Comparison of ENCODE assay signal across 8 mouse cellular contexts in the genomic region with DNA sequence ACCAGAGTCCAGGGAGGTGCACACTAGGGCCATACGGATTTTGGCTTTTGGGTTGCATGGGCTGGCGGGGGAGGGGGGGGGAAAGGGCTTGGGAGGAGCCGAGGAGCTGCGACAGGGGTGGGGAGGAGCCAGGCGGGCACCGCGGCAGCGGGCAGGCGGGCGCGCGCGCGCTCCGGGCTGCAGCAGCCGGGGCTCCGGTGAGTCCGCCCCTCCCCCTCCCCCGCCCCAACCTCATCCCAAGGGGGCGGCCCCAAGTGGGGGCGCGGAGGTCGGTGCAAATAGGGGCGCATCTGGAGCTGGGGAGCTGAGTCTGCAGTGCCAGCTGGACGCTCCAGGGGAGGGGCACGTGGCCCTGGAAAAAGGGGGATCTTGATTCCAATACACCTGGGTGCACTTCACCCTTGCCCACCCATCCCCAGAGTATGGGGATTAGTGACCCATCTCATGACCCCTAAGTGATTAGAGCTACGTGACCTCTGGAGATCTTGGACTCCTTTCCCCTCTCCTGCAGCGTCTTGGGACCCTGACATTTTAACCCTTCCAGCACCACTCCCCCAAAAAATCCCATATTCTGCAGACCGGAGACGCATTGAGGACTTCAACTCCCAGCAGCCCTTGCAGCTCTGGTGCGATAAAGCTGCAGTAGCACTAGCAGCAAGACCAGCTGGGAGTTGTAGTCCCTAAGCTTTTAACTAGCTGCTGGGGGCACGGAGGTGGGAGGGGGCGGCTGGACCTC. TPM values are rescaled to one million over a fixed set of nuclear protein-coding genes. Genes with fewer than 3 reads are reported as not detected.
A peak's percentile ranks its signal among the peaks of the same experiment; 100 is the strongest.
DNase-seq lines count a peak whose midpoint lies in the region; ATAC-seq lines count a peak whose summit lies in the region.

TSS of gene Syt3 (plus strand) at position 123 of the 736 bp plus-strand sequence.

- peaks cover 30% of the 10 kb centered on the region for H3K27me3 ChIP-seq in embryonic facial prominence, embryonic 13.5 days
- peaks cover 46% of the 10 kb centered on the region for H3K27me3 ChIP-seq in limb, embryonic 13.5 days
- no peaks in the 10 kb centered on the region; the same call in 1 of the 2 replicates for H3K27me3 ChIP-seq in midbrain, embryonic 14.5 days (ENCODE audit: control insufficient read depth, insufficient read depth, low read length)
- 0 out of 2 replicates have a peak, but pooled peaks cover 9% of the 10 kb centered on the region for H3K27me3 ChIP-seq in stomach, embryonic 15.5 days (replicated peaks)

- H3K4me2 ChIP-seq in embryonic facial prominence, embryonic 13.5 days: peak within 1 kb of the TSS; percentile 96
- peak within 1 kb of the TSS; percentile 91 for H3K4me2 ChIP-seq in limb, embryonic 13.5 days (replicated peaks)
- H3K4me2 ChIP-seq in midbrain, embryonic 14.5 days (ENCODE audit: low read length): peak within 1 kb of the TSS; percentile 96
- peak within 1 kb of the TSS; percentile 91 for H3K4me2 ChIP-seq in stomach, embryonic 15.5 days

- H3K4me1 ChIP-seq in embryonic facial prominence, embryonic 13.5 days: peaks cover 3% of the 10 kb centered on the region; the same call in 1 of the 2 replicates
- no peaks in the 10 kb centered on the region for H3K4me1 ChIP-seq in limb, embryonic 13.5 days
- 0 out of 2 replicates have a peak, but pooled peaks cover 8% of the 10 kb centered on the region for H3K4me1 ChIP-seq in midbrain, embryonic 14.5 days (ENCODE audit: control insufficient read depth, insufficient read depth, low read length)
- H3K4me1 ChIP-seq in stomach, embryonic 15.5 days: peaks cover 7% of the 10 kb centered on the region

- H3K36me3 ChIP-seq in embryonic facial prominence, embryonic 13.5 days: no peaks in the 10 kb centered on the region
- no peaks in the 10 kb centered on the region for H3K36me3 ChIP-seq in limb, embryonic 13.5 days
- no peaks in the 10 kb centered on the region for H3K36me3 ChIP-seq in midbrain, embryonic 14.5 days (ENCODE audit: control insufficient read depth, insufficient read depth, low read length)
- H3K36me3 ChIP-seq in stomach, embryonic 15.5 days: no peaks in the 10 kb centered on the region

- ATAC-seq in embryonic facial prominence, embryonic 13.5 days (ENCODE audit: insufficient number of reproducible peaks, insufficient read depth, low FRiP score, low TSS enrichment, low read depth): peak; percentile 77
- peak; percentile 88 for ATAC-seq in limb, embryonic 13.5 days (ENCODE audit: low FRiP score, low read depth)
- peak; percentile 85 for ATAC-seq in midbrain, embryonic 14.5 days (ENCODE audit: low FRiP score, low TSS enrichment)
- peak; percentile 73 for ATAC-seq in stomach, embryonic 15.5 days (ENCODE audit: insufficient read depth, low FRiP score, low read depth)

- H3K4me3 ChIP-seq in embryonic facial prominence, embryonic 13.5 days: peak within 1 kb of the TSS; percentile 53
- peak within 1 kb of the TSS; percentile 55 for H3K4me3 ChIP-seq in limb, embryonic 13.5 days
- peak within 1 kb of the TSS; percentile 53 for H3K4me3 ChIP-seq in midbrain, embryonic 14.5 days (replicated peaks; ENCODE audit: low read depth, low read length)
- peak within 1 kb of the TSS; percentile 51 for H3K4me3 ChIP-seq in stomach, embryonic 15.5 days (replicated peaks)

- peak within 1 kb of the TSS; percentile 66 for H3K9ac ChIP-seq in embryonic facial prominence, embryonic 13.5 days
- H3K9ac ChIP-seq in limb, embryonic 13.5 days: peak within 1 kb of the TSS; percentile 64
- peak within 1 kb of the TSS; percentile 70 for H3K9ac ChIP-seq in midbrain, embryonic 14.5 days (replicated peaks; ENCODE audit: low read length)
- peak within 1 kb of the TSS; percentile 39; the same call in 1 of the 2 replicates for H3K9ac ChIP-seq in stomach, embryonic 15.5 days

- no peaks in the 10 kb centered on the region for H3K9me3 ChIP-seq in embryonic facial prominence, embryonic 13.5 days
- no peaks in the 10 kb centered on the region for H3K9me3 ChIP-seq in limb, embryonic 13.5 days
- no peaks in the 10 kb centered on the region for H3K9me3 ChIP-seq in midbrain, embryonic 14.5 days (ENCODE audit: control insufficient read depth, low read length)
- no peaks in the 10 kb centered on the region for H3K9me3 ChIP-seq in stomach, embryonic 15.5 days

- under 1% methylated on average over 25 of the region's 33 CpGs for WGBS in embryonic facial prominence, embryonic 13.5 days
- WGBS in limb, embryonic 13.5 days: 1% methylated on average over 24 of the region's 33 CpGs
- WGBS in midbrain, embryonic 14.5 days: under 1% methylated on average over 31 of the region's 33 CpGs
- 1% methylated on average over 16 of the region's 33 CpGs for WGBS in stomach, embryonic 15.5 days

- peak; percentile 49 for DNase-seq in 416B (ENCODE audit: low read depth)
- peak; percentile 58 for DNase-seq in adrenal gland, adult 8-10 months
- DNase-seq in heart, adult 9 months (ENCODE audit: low spot score in 2 of 2): peak; percentile 49 to 69
- peak; percentile 80 for DNase-seq in kidney, adult 9 months
- DNase-seq in midbrain, embryonic 14.5 days: peak; percentile 93

- H3K27ac ChIP-seq in embryonic facial prominence, embryonic 13.5 days: no peak within 1 kb of the TSS
- no peak within 1 kb of the TSS for H3K27ac ChIP-seq in limb, embryonic 13.5 days
- peak within 1 kb of the TSS; percentile 68 for H3K27ac ChIP-seq in midbrain, embryonic 14.5 days (replicated peaks; ENCODE audit: low read depth, low read length)
- H3K27ac ChIP-seq in stomach, embryonic 15.5 days: no peak within 1 kb of the TSS

RNA-seq across cellular contexts. Expression of gene Syt3, which starts in this region (rescaled TPM):
- total RNA-seq in adrenal gland, adult 8-10 months (2022): 10 to 100 TPM in 1 of 4 experiments, 1 to 10 TPM in 3; 4.9 to 11.1 (median 7.6) TPM
- 4.1 and 4.9 TPM in 2 replicates for polyA plus RNA-seq in embryonic facial prominence, embryonic 13.5 days (2015; fragmentation: Nextera tagmentation; extraction: Ambion mirVana)
- 3.5 and 4.0 TPM in 2 replicates for polyA plus RNA-seq in limb, embryonic 13.5 days (2015; fragmentation: Nextera tagmentation; extraction: Ambion mirVana)
- 39.5 and 48.5 TPM in 2 replicates for polyA plus RNA-seq in midbrain, embryonic 14.5 days (2014; fragmentation: Nextera tagmentation; extraction: Ambion mirVana)
- 1.6 and 1.7 TPM in 2 replicates for polyA plus RNA-seq in stomach, embryonic 15.5 days (2015; fragmentation: Nextera tagmentation; extraction: Ambion mirVana)
